Mouse (Mus musculus) forebrain, embryonic 15.5 days (tissue): ENCODE data around the gene Capns1. TPM values are rescaled to one million over a fixed set of nuclear protein-coding genes. Genes with fewer than 3 reads are reported as not detected.
"Not testable (repeated sequence)": the region's sequence is repeated elsewhere in the genome, so short reads cannot be mapped to it uniquely, and the experiment has no call there.

Source experiments
- ATAC-seq: fragments of 200-750 bp; cut with Nextera tagmentation; replicated peaks from 2 replicates; pipeline ENCODE4 v1.8.0; 2017; ENCODE audit warnings: mild to moderate bottlenecking, moderate TSS enrichment, moderate library complexity
- H3K27ac ChIP-seq: fragments of 300-500 bp; sonication (generic); replicated peaks from 2 replicates; pipeline ENCODE4 v1.5.1; 2015; ENCODE audit warnings: mild to moderate bottlenecking, inconsistent platforms
- H3K27me3 ChIP-seq: fragments of 300-500 bp; sonication (generic); 2 replicates; pipeline ENCODE4 v1.6.1; 2015; ENCODE audit warnings: inconsistent platforms
- H3K36me3 ChIP-seq: fragments of 300-500 bp; sonication (generic); 2 replicates; pipeline ENCODE4 v1.6.1; 2015; ENCODE audit warnings: mild to moderate bottlenecking, inconsistent platforms
- H3K4me1 ChIP-seq: fragments of 300-500 bp; sonication (generic); 2 replicates; pipeline ENCODE4 v1.6.1; 2015; ENCODE audit warnings: inconsistent platforms
- H3K4me2 ChIP-seq: fragments of 300-500 bp; sonication (generic); replicated peaks from 2 replicates; pipeline ENCODE4 v1.6.1; 2015; ENCODE audit warnings: mild to moderate bottlenecking, inconsistent platforms
- H3K4me3 ChIP-seq: fragments of 300-500 bp; sonication (generic); 2 replicates; pipeline ENCODE4 v1.5.1; 2015; ENCODE audit warnings: mild to moderate bottlenecking, inconsistent platforms
- H3K9ac ChIP-seq: fragments of 300-500 bp; sonication (generic); replicated peaks from 2 replicates; pipeline ENCODE4 v1.6.1; 2015; ENCODE audit warnings: mild to moderate bottlenecking, inconsistent platforms
- H3K9me3 ChIP-seq: fragments of 300-500 bp; sonication (generic); 2 replicates; pipeline ENCODE4 v1.6.1; 2016; ENCODE audit warnings: inconsistent platforms
- WGBS: fragments of 180-500 bp; shearing (Covaris S2); methylation state at CpG from one replicate; pipeline ENCODE4 v1.1.7; 2015; ENCODE audit warnings: mixed read lengths; 5-methylcytosine and 5-hydroxymethylcytosine counted together
- polyA plus RNA-seq: library from polyadenylated mRNA; unstranded; fragments of >200 nt; fragmentation: Nextera tagmentation; extraction: Ambion mirVana; gene quantifications from 2 replicates; pipeline ENCODE4 v1.2.1, GENCODE M21; 2015

The Capns1 gene
- 62.5 and 67.8 TPM in 2 replicates for polyA plus RNA-seq

DNA sequence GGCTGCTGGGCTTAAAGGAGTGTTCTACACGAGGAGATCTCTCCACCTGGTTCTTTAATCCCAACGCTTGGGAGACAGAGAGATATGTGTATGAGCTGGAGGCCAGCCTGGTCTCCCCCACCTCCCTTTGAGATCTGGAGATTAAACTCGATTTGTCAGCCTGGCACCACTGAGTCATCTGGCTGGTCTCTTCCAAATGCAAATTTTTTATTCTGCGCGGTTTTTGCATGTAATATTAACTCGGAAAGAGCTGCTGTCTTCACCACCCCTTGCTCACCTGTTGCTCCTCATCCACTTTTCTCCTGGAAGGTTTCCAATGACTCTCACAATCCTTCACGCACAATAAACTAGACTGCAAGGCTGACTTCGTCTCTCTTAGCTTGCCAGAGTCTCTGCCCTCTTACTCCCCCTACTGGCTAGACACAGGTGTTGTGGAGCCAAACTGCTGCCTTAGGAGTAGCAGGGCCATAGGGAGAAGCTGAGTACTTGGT lies at the start of gene Capns1:
Capns1 (minus strand) TSS at position 331 of the 491 bp plus-strand sequence.
- no peaks in the 10 kb centered on the region for H3K36me3 ChIP-seq
- H3K4me3 ChIP-seq: peak within 1 kb of the TSS; percentile 19; the same call in 1 of the 2 replicates
- peaks cover 13% of the 10 kb centered on the region for H3K4me1 ChIP-seq
- 5% methylated on average over 8 of the region's 8 CpGs for WGBS
- peak within 1 kb of the TSS; percentile 33 for H3K4me2 ChIP-seq
- H3K27ac ChIP-seq: no peak within 1 kb of the TSS
- no peak for ATAC-seq
- no peak within 1 kb of the TSS for H3K9ac ChIP-seq
- H3K9me3 ChIP-seq: no peaks in the 10 kb centered on the region
- no peaks in the 10 kb centered on the region for H3K27me3 ChIP-seq

DNA sequence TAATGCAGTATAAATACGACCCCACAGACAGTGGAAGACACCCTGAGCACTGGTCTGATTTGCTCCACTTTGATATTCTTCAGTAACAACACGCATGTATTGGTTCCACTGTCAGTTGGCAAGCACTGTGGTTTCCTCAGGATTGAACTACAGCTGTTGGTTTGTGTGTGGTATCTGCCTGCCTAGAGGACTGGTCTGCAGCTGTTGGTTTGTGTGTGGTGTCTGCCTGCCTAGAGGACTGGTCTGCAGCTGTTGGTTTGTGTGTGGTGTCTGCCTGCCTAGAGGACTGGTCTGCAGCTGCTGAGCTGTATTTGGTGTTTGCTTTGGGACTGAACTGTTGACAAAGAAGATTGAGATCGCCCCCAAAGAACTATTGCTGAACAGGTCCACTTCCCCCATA lies 38.8 kb upstream of the Capns1 start:
- H3K9ac ChIP-seq, H3K36me3 ChIP-seq, H3K4me3 ChIP-seq, H3K27ac ChIP-seq, H3K9me3 ChIP-seq, H3K27me3 ChIP-seq, H3K4me2 ChIP-seq, ATAC-seq: not testable (repeated sequence)
- WGBS: 86% methylated on average over 3 of the region's 3 CpGs
- peaks cover 13% of the 10 kb centered on the region for H3K4me1 ChIP-seq

DNA sequence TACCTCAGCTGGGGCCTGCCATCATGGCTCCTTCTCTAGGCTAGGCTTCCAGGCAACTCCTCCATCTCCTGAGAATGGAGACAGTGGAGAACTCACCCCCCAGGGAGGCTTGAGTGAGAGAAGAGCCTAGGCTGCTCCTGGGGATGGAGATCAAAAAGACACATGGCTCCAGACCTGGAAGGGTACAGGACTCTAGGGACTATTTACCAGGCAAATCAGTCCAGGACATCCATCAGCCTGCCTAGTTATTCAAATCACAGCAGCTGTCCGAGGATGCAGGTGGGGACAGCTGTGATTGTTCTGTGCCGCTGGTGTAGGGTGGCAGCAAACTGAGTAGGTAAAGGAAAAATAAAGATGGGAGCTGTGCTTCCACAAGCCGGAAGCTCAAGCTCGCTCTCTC lies 37.0 kb upstream of the Capns1 start, which contains the start of gene Ovol3:
Ovol3 (minus strand) TSS at position 101 of the 400 bp plus-strand sequence.
- Histone ChIP-seq H3K27ac (no peak within 1 kb of the TSS), H3K27me3 (no peaks in the 10 kb centered on the region), H3K36me3 (no peaks in the 10 kb centered on the region), H3K9ac (no peak within 1 kb of the TSS), H3K4me3 (no peak within 1 kb of the TSS), H3K4me1 (peaks cover 20% of the 10 kb centered on the region), H3K4me2 (no peak within 1 kb of the TSS), H3K9me3 (no peaks in the 10 kb centered on the region)
- no peak for ATAC-seq
- 90% methylated on average over 4 of the region's 4 CpGs for WGBS

DNA sequence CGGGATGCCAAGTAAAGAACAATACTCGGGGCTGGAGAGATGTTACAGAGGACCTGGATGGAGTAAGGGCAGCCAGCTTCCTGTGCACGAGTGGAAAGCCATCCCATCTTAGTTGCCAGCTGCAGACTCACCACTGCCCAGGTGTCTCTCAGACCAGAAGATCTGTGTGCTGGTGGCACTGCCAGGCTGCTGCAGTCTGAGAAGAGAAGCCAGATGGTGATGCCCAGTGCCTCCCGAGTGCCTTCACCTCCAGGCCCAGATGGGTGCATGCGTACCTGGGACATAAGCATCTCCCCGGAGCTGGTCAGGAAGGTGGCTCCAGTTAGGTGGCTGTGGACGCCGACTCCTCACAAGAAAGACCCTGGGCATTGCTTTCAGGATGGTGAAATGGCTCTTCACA lies 36.5 kb upstream of the Capns1 start:
- no peak for ATAC-seq
- 93% methylated on average over 8 of the region's 8 CpGs for WGBS

DNA sequence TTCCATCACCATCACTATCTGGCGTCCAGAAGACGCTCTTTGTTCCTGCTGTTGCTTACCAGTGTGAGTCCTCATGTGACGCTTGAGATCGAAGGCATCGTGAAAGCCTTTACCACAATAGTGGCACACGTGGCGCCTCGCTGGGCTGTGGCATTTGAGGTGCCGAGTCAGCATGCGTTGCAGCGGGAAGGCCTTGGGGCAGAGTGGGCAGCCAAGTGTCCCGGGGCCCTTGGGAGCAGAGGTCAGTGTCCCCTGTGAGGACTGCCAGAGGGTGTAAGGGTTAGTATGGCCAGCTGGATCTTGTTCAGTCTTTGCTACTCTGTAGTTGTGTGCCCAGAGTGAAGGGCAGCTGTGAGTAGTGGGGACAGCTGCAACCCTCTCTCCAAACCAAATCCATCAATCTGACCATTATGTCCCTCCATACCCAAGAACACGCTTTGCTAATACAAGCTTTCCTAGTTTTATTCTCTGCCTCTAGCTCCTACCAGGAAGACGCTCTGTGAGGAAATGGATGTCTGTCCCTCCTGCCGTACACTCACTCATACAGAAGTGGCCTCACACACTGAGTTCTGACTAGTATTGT lies 35.8 kb upstream of the Capns1 start:
- ATAC-seq: no peak
- Histone ChIP-seq H3K4me3 (no peak overlapping the region), H3K27ac (no peak overlapping the region), H3K9me3 (no peaks in the 10 kb centered on the region), H3K9ac (no peak overlapping the region), H3K4me2 (no peak overlapping the region), H3K27me3 (no peaks in the 10 kb centered on the region), H3K36me3 (no peaks in the 10 kb centered on the region), H3K4me1 (peaks cover 23% of the 10 kb centered on the region)
- 92% methylated on average over 15 of the region's 15 CpGs for WGBS

More for the DNA sequence above, 36.5 kb upstream of the Capns1 start:
- peaks cover 23% of the 10 kb centered on the region for H3K4me1 ChIP-seq
- H3K9ac ChIP-seq: no peak overlapping the region
- H3K4me3 ChIP-seq: no peak overlapping the region
- H3K4me2 ChIP-seq: no peak overlapping the region
- H3K9me3 ChIP-seq: no peaks in the 10 kb centered on the region
- H3K27me3 ChIP-seq: no peaks in the 10 kb centered on the region
- H3K27ac ChIP-seq: no peak overlapping the region
- no peaks in the 10 kb centered on the region for H3K36me3 ChIP-seq

DNA sequence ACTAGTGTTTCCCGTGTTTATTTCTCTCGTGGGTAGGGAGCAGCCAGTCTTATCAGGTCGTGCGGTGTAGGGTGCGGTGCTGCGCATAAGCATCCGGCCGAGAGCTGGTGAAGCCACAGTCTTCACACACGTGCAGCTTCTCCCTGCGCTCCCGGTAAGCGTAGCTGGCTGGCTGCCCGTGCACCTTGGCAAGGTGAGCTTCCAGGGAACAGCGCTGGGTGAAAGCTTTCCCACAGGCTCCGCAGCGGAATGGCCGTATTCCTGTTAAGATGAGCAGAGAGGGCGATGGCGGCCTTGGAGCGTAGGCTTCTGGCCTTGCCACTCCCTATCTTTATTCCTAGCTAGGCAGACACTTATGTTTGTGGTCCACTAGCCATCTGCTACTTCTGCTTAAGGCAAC lies 34.8 kb upstream of the Capns1 start:
- H3K27ac ChIP-seq: no peak overlapping the region
- 88% methylated on average over 20 of the region's 20 CpGs for WGBS
- no peak overlapping the region for H3K4me2 ChIP-seq
- H3K36me3 ChIP-seq: no peaks in the 10 kb centered on the region
- H3K4me3 ChIP-seq: peak overlapping the region; percentile 76; the same call in 1 of the 2 replicates
- ATAC-seq: no peak
- H3K9ac ChIP-seq: no peak overlapping the region
- peaks cover 23% of the 10 kb centered on the region for H3K4me1 ChIP-seq
- no peaks in the 10 kb centered on the region for H3K27me3 ChIP-seq
- H3K9me3 ChIP-seq: no peaks in the 10 kb centered on the region

DNA sequence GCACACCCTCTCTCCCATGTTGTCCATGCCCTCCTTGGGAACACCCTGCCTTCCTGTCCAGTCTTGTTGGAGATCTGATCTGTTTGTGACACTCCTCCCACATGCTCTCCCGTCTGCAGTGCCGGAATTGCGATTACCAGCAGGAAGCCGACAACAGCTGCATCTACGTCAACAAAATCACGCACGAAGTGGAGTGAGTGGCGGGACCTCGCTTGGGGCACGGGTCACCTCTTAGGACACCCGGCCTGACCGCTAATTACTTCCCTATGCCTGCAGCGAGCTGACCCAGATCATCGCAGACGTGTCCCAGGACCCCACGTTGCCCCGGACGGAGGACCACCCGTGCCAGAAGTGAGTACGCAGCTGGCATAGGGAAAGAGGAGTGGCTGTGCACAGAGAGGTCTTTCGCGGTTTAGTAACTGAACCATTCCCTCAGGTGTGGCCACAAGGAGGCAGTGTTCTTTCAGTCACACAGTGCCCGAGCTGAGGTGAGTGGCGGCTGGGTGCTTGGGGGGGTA lies 34.1 kb upstream of the Capns1 start:
- H3K9me3 ChIP-seq: no peaks in the 10 kb centered on the region
- peaks cover 23% of the 10 kb centered on the region for H3K4me1 ChIP-seq
- no peaks in the 10 kb centered on the region for H3K27me3 ChIP-seq
- H3K4me2 ChIP-seq: peak overlapping the region; percentile 71
- 6% methylated on average over 24 of the region's 24 CpGs for WGBS
- peak overlapping the region; percentile 96 for H3K27ac ChIP-seq
- H3K36me3 ChIP-seq: 0 out of 2 replicates have a peak, but pooled peaks cover 4% of the 10 kb centered on the region
- ATAC-seq: peak; percentile 20; the same call in 1 of the 2 replicates
- H3K4me3 ChIP-seq: peak overlapping the region; percentile 76
- H3K9ac ChIP-seq: peak overlapping the region; percentile 62

DNA sequence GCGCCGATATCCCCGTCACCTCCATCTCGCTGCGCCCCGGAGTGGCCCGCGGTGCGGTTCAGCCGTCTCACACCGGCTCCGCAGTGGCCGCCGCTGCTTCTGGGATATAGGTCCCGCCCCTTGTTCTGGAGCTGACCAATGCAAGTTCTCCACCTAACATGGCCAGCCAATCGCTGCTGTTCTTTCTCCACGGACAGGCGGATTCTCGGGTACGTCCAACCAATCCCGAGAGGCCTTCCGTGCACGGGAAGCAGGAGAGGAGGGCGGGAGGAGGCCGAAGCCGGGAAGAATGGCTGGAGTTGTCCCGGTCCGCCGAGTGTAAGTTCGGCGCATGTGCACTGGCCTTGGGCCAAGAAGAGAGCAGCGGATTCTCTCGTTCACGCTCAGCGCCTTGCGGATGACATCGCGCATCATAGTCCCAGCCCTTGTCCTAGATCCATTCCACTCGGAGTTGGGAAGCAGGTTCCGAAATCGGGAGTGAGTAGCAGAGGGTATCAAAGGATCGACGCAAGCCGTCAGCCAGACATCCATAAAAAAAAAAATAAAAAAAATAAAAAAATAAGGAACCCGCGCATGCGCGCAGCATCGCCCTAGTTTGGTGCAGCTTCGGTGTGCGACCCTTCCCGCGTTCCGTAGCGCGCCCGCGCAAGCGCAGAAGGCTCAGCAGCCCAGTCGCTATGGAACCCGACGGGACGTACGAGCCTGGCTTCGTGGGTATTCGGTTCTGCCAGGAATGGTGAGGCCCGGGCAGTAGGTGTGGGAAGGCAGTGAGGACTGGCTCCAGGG lies 33.3 kb upstream of the Capns1 start, which contains the start of the genes Polr2i and Tbcb:
Polr2i (plus strand) TSS at position 280 of the 786 bp plus-strand sequence.
Tbcb (minus strand) TSS at position 604 of the 786 bp plus-strand sequence.
- peak within 1 kb of the TSS; percentile 71 for H3K4me2 ChIP-seq
- H3K36me3 ChIP-seq: peaks cover 8% of the 10 kb centered on the region; the same call in 1 of the 2 replicates
- no peaks in the 10 kb centered on the region for H3K27me3 ChIP-seq
- H3K4me3 ChIP-seq: peak within 1 kb of the TSS; percentile 76
- ATAC-seq: peak; percentile 95
- peak within 1 kb of the TSS; percentile 62 for H3K9ac ChIP-seq
- WGBS: under 1% methylated on average over 67 of the region's 67 CpGs
- peak within 1 kb of the TSS; percentile 96 for H3K27ac ChIP-seq
- H3K4me1 ChIP-seq: peaks cover 23% of the 10 kb centered on the region
- H3K9me3 ChIP-seq: no peaks in the 10 kb centered on the region

DNA sequence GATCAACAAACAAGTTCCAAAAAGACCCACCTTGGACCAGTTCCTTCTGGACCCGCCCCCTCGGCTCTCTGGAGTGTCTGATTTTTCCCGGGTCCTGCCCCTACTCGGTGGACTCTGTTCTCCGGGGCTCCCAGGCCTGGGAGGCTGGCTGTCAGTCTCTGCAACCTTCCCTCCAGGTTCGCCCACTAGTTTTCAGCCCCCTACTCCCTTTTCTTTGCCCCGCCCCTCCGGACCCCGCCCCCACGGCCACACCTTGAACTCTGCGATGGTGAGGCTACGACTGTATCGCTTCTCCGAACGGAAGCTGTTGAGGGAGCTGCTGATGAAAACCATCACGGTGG lies 32.7 kb upstream of the Capns1 start:
- H3K27me3 ChIP-seq: no peaks in the 10 kb centered on the region
- H3K36me3 ChIP-seq: peaks cover 13% of the 10 kb centered on the region
- peak overlapping the region; percentile 59 for H3K4me2 ChIP-seq
- peak overlapping the region; percentile 51 for H3K9ac ChIP-seq
- H3K27ac ChIP-seq: peak overlapping the region; percentile 96
- no peak; the same call in 1 of the 2 replicates for ATAC-seq
- H3K4me3 ChIP-seq: peak overlapping the region; percentile 76
- H3K4me1 ChIP-seq: peaks cover 23% of the 10 kb centered on the region
- no peaks in the 10 kb centered on the region for H3K9me3 ChIP-seq
- WGBS: under 1% methylated on average over 16 of the region's 16 CpGs

DNA sequence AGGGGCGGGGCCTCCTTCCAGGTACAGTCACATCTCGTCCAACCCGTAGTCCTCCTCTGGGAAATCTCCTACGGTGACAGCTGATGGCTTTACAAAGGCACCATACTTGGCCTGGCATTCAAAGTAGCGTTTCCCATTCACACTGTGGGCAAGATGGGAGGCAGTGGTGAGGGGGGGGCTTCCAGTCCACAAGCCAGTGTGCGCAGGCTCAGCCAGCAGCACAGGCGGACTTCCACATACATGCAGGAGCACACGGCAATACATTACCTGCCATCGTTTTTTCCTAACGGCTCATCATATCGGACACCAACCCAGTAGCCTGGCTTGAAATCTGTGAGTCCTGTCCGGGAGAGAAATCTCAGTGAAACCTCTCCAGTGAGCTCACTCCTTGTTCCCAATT lies 25.6 kb upstream of the Capns1 start:
- 91% methylated on average over 12 of the region's 12 CpGs for whole genome bisulfite sequencing
- peaks cover 9% of the 10 kb centered on the region for H3K4me1 ChIP-seq
- ATAC-seq: no peak

DNA sequence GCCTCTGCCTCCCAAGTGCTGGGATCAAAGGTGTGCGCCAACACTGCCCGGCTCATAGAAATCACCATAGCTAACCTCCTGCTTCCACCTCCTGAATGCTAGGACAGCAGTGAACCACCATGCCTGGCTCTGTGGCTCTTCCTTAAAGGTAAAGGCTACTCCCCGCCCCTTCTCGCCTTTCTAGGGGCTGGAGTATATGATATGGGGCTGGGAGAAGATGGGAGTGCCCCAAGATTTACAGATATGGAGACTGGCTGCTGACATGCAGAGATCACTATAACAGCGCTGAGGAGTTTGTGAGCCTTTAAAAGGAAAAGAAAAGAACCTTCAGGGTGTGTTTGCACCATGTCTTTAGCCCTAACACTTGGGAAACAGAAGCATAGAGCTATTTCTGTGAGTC lies 23.6 kb upstream of the Capns1 start:
- 94% methylated on average over 5 of the region's 5 CpGs for WGBS
- Histone ChIP-seq H3K4me1 (peaks cover 12% of the 10 kb centered on the region), H3K4me2 (no peak overlapping the region), H3K27ac (no peak overlapping the region), H3K4me3 (no peak overlapping the region), H3K27me3 (no peaks in the 10 kb centered on the region), H3K9ac (no peak overlapping the region), H3K9me3 (no peaks in the 10 kb centered on the region), H3K36me3 (peaks cover 41% of the 10 kb centered on the region)
- no peak for ATAC-seq

More for the DNA sequence above, 25.6 kb upstream of the Capns1 start:
- H3K27ac ChIP-seq: no peak overlapping the region
- H3K4me2 ChIP-seq: no peak overlapping the region
- H3K9me3 ChIP-seq: no peaks in the 10 kb centered on the region
- peaks cover 45% of the 10 kb centered on the region for H3K36me3 ChIP-seq
- H3K27me3 ChIP-seq: no peaks in the 10 kb centered on the region
- no peak overlapping the region for H3K4me3 ChIP-seq
- no peak overlapping the region for H3K9ac ChIP-seq

DNA sequence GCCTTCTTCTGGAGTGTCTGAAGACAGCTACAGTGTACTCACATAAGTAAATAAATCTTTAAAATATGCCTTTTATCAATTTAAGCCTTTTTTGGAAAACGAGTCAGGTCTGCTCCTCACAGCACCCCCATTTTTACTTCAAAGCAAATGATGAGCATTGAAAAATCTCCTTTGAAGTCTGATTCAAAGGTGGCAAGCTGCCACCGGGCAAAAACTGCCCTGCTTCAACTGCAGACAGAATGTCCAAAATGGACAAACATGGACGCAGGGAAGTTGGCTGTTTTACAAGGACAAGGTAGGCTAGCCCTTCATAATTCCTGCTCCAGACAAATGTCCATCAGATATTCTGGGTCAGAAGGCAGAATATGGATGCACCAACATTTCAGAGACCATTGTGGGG lies 22.8 kb upstream of the Capns1 start:
- no peak for ATAC-seq
- Histone ChIP-seq H3K4me1 (peaks cover 15% of the 10 kb centered on the region), H3K27me3 (no peaks in the 10 kb centered on the region), H3K9ac (no peak overlapping the region), H3K27ac (no peak overlapping the region), H3K9me3 (no peaks in the 10 kb centered on the region), H3K4me2 (no peak overlapping the region), H3K36me3 (peaks cover 33% of the 10 kb centered on the region), H3K4me3 (no peak overlapping the region)
- WGBS: 77% methylated on average over 3 of the region's 3 CpGs
